Mouse (Mus musculus): Measurements from ENCODE around the gene Mta2. TPM values are rescaled to one million over a fixed set of nuclear protein-coding genes. Genes with fewer than 3 reads are reported as not detected.

The Mta2 gene
- total RNA-seq, 2 experiments from 2014 or later: 53.3 to 98.8 TPM

DNA sequence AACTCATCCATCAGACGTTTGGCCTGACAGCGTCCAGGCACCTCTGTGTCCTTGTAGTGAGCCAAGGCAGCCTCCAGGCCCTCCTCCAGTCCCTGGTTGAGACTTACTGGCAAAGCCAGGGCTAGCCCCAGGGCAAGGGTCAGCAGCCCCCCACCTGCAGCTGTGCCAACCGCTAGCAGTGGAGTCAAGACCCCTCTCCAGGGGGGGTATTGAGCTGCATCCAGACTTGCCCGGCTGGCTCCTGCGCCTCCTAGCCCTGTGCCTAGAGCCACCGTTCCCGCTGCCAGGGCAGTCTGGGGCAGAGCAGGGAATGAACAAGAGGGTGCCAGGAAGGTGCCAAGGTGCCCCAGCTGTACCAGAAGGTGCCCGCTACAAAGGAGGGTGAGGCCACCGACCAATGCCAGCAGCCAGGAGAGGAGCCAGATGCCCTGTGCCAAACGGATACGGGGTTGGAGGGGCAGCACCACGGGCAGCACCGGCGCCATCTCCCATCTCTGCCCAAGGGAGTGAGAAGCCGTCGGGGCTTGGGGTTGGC, 12.9 kb upstream of the Mta2 start:
- no peak; the same call in 1 of the 2 replicates for ATAC-seq (ENCODE audit: poor library complexity, severe bottlenecking)

- ATAC-seq (ENCODE audit: poor library complexity, severe bottlenecking): peak; percentile 85
Measured at GRCm38 (mm10) chr19:8929224-8930088, 12.2 kb upstream of the Mta2 start, which contains the start of the genes Rom1 and Eml3. Rom1 (minus strand) TSS chr19:8929356. Eml3 (plus strand) TSS chr19:8929552.

DNA sequence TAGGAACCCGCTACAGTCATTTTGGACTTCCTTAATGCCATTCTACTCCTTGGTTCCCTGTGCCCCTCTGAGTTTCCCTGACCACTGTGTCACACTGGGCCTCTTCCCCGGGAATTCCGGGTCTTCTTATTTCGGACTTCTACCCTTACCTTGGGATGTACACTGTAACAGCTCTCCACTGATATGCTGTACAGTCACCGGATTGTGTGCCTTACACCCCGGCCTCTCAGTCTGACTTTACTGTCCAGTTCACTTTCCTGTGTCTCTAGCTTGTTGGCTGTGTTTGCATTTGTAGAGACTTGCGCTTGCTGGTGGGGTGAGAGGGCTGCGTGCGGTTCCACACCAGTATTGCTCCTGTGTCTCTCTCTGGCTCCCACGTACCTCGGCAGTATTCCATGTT, 11.6 kb upstream of the Mta2 start:
- no peak for ATAC-seq (ENCODE audit: poor library complexity, severe bottlenecking)

GRCm38 (mm10) chr19:8930771-8931170, 10.9 kb upstream of the Mta2 start:
- ATAC-seq (ENCODE audit: poor library complexity, severe bottlenecking): no peak

- ATAC-seq (ENCODE audit: poor library complexity, severe bottlenecking): no peak
Measured at GRCm38 (mm10) chr19:8936736-8937135, 4.9 kb upstream of the Mta2 start.

- ATAC-seq (ENCODE audit: poor library complexity, severe bottlenecking): no peak
Measured at GRCm38 (mm10) chr19:8940526-8941133, 1.0 kb upstream of the Mta2 start.

DNA sequence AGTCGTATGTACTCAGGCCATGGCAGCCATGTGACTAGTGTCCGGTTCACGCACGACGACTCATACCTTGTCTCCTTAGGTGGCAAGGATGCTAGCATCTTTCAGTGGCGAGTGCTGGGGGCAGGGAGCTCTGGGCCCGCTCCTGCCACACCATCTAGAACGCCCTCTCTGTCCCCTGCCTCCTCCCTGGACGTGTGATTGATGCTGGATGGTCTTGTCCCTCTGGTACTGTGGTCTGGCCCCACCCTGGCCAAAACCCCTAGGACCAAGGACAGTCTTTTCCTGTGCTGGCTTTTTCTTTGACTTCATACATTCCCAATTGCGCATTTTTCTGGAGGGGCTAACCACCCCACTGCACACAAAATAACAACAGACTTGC, 550 bp upstream of the Mta2 start:
- ATAC-seq (ENCODE audit: poor library complexity, severe bottlenecking): no peak

DNA sequence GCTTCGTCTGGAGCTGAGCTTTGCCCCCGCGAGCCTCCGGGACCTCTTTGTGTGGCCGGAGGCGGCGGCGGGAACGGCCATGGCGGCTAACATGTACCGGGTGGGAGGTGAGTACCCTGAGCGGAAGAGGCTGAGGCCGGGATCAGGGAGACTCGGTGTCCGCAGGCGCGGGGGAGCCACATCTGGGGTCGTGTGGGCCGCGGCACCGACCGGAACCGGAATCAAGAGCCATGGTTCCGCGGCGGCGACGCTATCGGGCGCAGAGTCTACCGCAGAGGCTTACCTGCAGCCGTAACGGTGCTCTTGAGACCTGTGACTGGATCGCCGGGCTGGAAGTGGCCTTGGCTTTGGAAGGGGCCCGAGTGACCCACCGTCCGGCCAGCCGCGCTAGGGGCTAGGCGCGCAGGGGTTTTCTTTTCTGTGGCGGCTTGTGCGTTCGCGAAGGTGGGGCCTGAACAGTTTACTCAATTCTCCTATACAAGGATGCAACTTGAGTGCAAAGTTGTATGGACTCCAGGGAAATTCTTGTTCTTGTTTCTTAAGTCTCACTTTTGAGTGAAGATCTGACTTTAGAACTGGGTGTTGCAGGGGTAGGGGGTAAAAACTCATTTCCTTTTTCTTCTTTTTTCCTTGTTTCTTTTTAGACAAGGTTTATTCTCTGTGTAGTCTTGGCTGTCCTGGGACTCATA, 745 bp downstream of the Mta2 start:
- peak; percentile 23 for ATAC-seq (ENCODE audit: poor library complexity, severe bottlenecking)

DNA sequence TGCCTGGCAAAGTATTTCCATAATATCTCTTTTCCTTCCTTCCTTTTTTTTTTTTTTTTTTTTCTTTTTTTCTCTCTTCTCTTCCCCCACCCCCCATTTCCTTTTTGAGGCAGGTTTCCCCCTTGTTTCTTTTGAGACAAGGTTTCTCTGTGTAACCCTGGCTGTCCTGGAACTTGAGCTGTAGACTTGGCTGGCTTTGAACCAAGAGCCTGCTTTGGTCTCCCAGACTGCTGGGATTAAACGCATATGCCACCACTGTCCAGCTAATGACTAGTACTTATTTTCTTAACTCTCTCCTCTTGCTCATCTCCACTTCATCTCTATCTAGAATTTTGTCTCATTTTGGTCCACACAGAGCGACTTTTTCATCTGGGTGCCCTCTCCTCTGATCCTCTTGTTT, 1.4 kb downstream of the Mta2 start:
- no peak for ATAC-seq (ENCODE audit: poor library complexity, severe bottlenecking)

GRCm38 (mm10) chr19:8944062-8944461, 2.4 kb downstream of the Mta2 start:
- ATAC-seq (ENCODE audit: poor library complexity, severe bottlenecking): no peak

GRCm38 (mm10) chr19:8944750-8945149, 3.1 kb downstream of the Mta2 start:
- ATAC-seq (ENCODE audit: poor library complexity, severe bottlenecking): no peak

GRCm38 (mm10) chr19:8945251-8945650, 3.6 kb downstream of the Mta2 start:
- ATAC-seq (ENCODE audit: poor library complexity, severe bottlenecking): no peak

DNA sequence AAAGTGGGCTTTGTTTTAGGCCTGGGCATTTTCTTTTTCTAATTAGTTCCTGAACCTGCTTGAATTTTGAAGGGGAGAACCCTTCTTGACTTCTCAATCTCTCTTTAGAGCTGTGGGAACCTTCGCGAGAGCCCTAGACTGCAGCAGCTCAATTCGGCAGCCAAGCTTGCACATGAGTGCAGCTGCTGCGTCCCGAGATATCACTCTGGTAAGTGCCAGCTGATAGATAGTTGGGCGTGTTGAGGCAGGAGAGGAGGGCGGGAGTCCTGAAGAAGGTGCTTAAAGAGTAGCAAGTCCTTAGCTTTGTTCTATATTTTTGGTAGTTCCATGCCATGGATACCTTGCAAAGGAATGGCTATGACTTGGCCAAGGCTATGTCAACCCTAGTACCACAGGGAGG, 5.3 kb downstream of the Mta2 start:
- ATAC-seq (ENCODE audit: poor library complexity, severe bottlenecking): no peak

- ATAC-seq (ENCODE audit: poor library complexity, severe bottlenecking): no peak
Measured at GRCm38 (mm10) chr19:8950190-8950589, 8.5 kb downstream of the Mta2 start.

DNA sequence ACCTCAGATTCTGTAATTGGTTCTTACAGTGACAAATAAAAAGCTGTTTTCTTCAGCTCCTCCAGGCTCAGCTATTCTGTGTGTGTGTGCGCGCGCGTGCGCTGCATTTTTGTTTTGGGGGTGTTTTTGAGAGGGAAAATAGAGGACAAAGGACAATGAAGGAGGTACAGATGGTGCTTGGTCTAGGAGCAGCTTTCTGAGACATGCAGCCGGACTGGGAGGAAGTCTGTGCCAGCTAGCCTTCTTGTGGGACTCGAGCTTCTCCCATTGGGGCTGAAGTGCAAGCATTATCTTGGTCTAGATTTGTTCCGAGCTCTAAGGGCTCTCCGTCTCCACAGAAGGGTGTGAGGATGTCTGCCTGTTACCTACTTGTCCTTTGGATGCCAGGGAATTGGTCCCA, 10.6 kb downstream of the Mta2 start:
- no peak for ATAC-seq (ENCODE audit: poor library complexity, severe bottlenecking)

GRCm38 (mm10) chr19:8953135-8954039, 11.7 kb downstream of the Mta2 start, which contains the start of gene Tut1:
Tut1 (plus strand) TSS chr19:8953847.
- peak; percentile 97 for ATAC-seq (ENCODE audit: poor library complexity, severe bottlenecking)

GRCm38 (mm10) chr19:8954171-8954570, 12.5 kb downstream of the Mta2 start:
- ATAC-seq (ENCODE audit: poor library complexity, severe bottlenecking): no peak

DNA sequence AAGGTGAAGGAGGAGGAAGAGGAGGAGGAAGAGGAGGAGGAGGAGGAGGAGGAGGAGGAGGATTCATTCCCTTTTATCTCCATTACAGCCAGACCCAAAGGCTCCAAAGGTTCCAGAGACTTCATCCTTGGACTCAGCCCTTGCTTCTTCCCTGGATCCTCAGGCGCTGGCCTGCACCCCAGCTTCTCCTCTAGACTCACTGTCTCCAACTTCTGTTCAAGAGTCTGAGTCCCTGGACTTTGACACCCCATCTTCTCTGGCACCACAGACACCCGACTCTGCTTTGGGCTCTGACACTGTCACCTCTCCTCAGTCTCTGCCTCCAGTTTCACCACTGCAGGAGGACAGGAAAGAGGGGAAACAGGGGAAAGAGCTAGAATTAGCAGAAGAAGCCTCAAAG, 20.6 kb downstream of the Mta2 start:
- ATAC-seq (ENCODE audit: poor library complexity, severe bottlenecking): no peak

DNA sequence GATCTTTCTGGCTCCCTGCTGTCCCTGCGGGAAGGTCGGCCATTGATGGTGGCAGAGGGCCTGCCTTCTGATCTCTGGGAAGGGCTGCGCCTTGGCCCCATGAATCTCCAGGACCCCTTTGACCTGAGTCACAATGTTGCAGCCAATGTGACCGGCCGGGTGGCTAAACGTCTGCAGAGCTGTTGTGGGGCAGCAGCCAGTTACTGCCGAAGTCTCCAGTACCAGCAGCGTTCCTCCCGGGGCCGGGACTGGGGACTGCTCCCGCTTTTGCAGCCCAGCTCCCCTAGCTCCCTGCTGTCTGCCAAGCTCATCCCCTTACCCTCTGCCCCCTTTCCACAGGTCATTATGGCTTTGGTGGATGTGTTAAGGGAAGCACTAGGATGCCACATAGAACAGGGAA, 23.4 kb downstream of the Mta2 start:
- no peak for ATAC-seq (ENCODE audit: poor library complexity, severe bottlenecking)

GRCm38 (mm10) chr19:8965771-8966170, 24.1 kb downstream of the Mta2 start:
- ATAC-seq (ENCODE audit: poor library complexity, severe bottlenecking): no peak
